Mouse (Mus musculus) forebrain, embryonic 14.5 days (tissue): ENCODE results near the gene C9. TPM values are rescaled to one million over a fixed set of nuclear protein-coding genes. Genes with fewer than 3 reads are reported as not detected.

Experiments
- ATAC-seq: fragments of 200-750 bp; cut with Nextera tagmentation; 2 replicates; pipeline ENCODE4 v1.8.0; 2017; ENCODE audit warnings: mild to moderate bottlenecking, moderate library complexity
- DNase-seq: peaks from one replicate; pipeline ENCODE4 v3.0.0-alpha.2; 2015; ENCODE audit warnings: low spot score
- H3K27ac ChIP-seq: fragments of 300-500 bp; sonication (generic); 2 replicates; pipeline ENCODE4 v1.5.1; 2014; ENCODE audit warnings: low read depth, mild to moderate bottlenecking, control low read depth, low read length, moderate library complexity
- H3K27me3 ChIP-seq: fragments of 300-500 bp; sonication (generic); replicated peaks from 2 replicates; pipeline ENCODE4 v1.6.1; 2014; ENCODE audit warnings: low read length, control low read depth, mixed read lengths; ENCODE audit not compliant: control insufficient read depth, insufficient read depth
- H3K36me3 ChIP-seq: fragments of 300-500 bp; sonication (generic); 2 replicates; pipeline ENCODE4 v1.6.1; 2014; ENCODE audit warnings: low read length, control low read depth; ENCODE audit not compliant: control insufficient read depth, insufficient read depth
- H3K4me1 ChIP-seq: fragments of 300-500 bp; sonication (generic); 2 replicates; pipeline ENCODE4 v1.6.1; 2014; ENCODE audit warnings: antibody characterized with exemption, low read length, control low read depth; ENCODE audit not compliant: control insufficient read depth, insufficient read depth
- H3K4me2 ChIP-seq: fragments of 300-500 bp; sonication (generic); 2 replicates; pipeline ENCODE4 v1.6.1; 2014; ENCODE audit warnings: mild to moderate bottlenecking, control low read depth, low read length
- H3K4me3 ChIP-seq: fragments of 300-500 bp; sonication (generic); 2 replicates; pipeline ENCODE4 v1.5.1; 2014; ENCODE audit warnings: low read depth, low read length, control low read depth
- H3K9ac ChIP-seq: fragments of 300-500 bp; sonication (generic); 2 replicates; pipeline ENCODE4 v1.6.1; 2014; ENCODE audit warnings: mild to moderate bottlenecking, low read length, control low read depth, moderate library complexity
- H3K9me3 ChIP-seq: fragments of 300-500 bp; sonication (generic); replicated peaks from 2 replicates; pipeline ENCODE4 v1.6.1; 2016; ENCODE audit warnings: low read length, control low read depth, mixed read lengths; ENCODE audit not compliant: control insufficient read depth
- WGBS: fragments of 180-500 bp; shearing (Covaris S2); extraction: QIAGEN DNeasy Blood & Tissue Kit; methylation state at CpG from one replicate; pipeline ENCODE4 v1.1.7; 2014; 5-methylcytosine and 5-hydroxymethylcytosine counted together
- polyA plus RNA-seq: library from polyadenylated mRNA; unstranded; fragments of >200 nt; fragmentation: Nextera tagmentation; extraction: Ambion mirVana; gene quantifications from 2 replicates; pipeline ENCODE4 v1.2.1, GENCODE M21; 2014

The C9 gene
- polyA plus RNA-seq, 1 experiment from 2014 or later: not detected

- no peak for ATAC-seq
- Histone ChIP-seq H3K4me1 (no peaks in the 10 kb centered on the region), H3K9me3 (no peaks in the 10 kb centered on the region), H3K4me3 (no peak overlapping the region), H3K9ac (no peak overlapping the region), H3K36me3 (no peaks in the 10 kb centered on the region), H3K4me2 (no peak overlapping the region), H3K27ac (no peak overlapping the region), H3K27me3 (no peaks in the 10 kb centered on the region)
- WGBS: 82% methylated on average over 2 of the region's 2 CpGs
- DNase-seq: no peak
Measured at GRCm38 (mm10) chr15:6454461-6454860, 9.3 kb downstream of the C9 start.

GRCm38 (mm10) chr15:6461381-6461780 is 16.3 kb downstream of the C9 start:
- Histone ChIP-seq H3K4me2 (no peak overlapping the region), H3K27me3 (no peaks in the 10 kb centered on the region), H3K9ac (no peak overlapping the region), H3K9me3 (no peaks in the 10 kb centered on the region), H3K4me1 (no peaks in the 10 kb centered on the region), H3K4me3 (no peak overlapping the region), H3K36me3 (no peaks in the 10 kb centered on the region), H3K27ac (no peak overlapping the region)
- ATAC-seq: no peak
- DNase-seq: no peak
- 77% methylated on average over 8 of the region's 8 CpGs for WGBS

DNA sequence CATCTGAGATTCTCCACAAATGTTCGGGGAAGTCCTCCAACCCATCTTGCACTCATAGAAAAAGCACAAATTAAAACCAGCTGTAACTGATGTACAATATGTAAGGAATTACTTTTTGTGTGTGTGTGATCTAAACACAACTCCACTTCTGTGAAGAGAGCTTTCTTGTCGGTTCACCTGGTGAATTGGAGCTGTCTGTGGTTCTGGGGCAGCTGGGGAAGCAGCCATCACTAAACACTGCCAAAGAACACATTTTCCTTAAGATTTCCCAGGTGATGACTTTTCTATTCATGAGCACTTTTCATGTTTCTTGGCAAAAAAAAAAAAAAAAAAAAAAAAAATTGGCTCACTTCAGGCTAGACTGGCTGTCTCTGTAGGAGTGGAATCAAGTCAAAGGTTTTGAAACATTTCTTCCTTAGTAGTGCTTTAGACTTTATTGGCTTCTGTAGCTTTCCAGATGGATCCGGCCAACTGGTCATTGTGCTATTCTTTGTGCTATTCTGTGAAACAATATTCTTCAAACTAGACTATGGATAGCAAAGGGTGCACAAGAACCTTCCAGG is 18.3 kb downstream of the C9 start:
- Histone ChIP-seq H3K4me2 (no peak overlapping the region), H3K4me3 (no peak overlapping the region), H3K36me3 (no peaks in the 10 kb centered on the region), H3K4me1 (no peaks in the 10 kb centered on the region), H3K9ac (no peak overlapping the region), H3K27ac (no peak overlapping the region), H3K9me3 (no peaks in the 10 kb centered on the region), H3K27me3 (no peaks in the 10 kb centered on the region)
- 86% methylated on average over 3 of the region's 3 CpGs for WGBS
- DNase-seq (no peak), ATAC-seq (no peak)

- 81% methylated on average over 10 of the region's 10 CpGs for WGBS
- H3K27me3 ChIP-seq: no peaks in the 10 kb centered on the region
- no peak overlapping the region for H3K4me2 ChIP-seq
- no peaks in the 10 kb centered on the region for H3K36me3 ChIP-seq
- DNase-seq: no peak
- no peaks in the 10 kb centered on the region for H3K9me3 ChIP-seq
- no peak overlapping the region for H3K9ac ChIP-seq
- no peaks in the 10 kb centered on the region for H3K4me1 ChIP-seq
- H3K4me3 ChIP-seq: no peak overlapping the region
- H3K27ac ChIP-seq: no peak overlapping the region
- no peak for ATAC-seq
Measured at GRCm38 (mm10) chr15:6466995-6467394, 21.9 kb downstream of the C9 start.

DNA sequence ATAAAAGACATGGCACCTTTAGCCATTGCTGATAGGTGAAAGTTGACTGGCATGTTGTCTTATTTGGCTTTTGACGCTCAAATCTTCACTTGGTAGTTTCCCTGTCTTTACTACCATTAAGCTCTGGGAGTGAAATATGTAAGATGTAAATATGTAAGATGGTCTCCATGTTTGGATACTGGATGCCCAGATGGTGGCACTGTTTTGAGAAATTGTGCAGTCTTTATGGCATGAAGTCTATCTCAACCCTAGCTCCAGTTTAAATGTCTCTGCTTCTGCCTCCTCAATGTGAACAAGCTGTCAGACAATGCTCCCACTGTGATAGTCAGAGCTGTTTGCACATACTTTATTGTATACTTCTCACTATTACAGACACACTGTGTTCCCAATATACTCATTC is 23.7 kb downstream of the C9 start:
- DNase-seq (no peak), ATAC-seq (no peak)
- Histone ChIP-seq H3K9ac (no peak overlapping the region), H3K4me1 (no peaks in the 10 kb centered on the region), H3K4me3 (no peak overlapping the region), H3K27me3 (no peaks in the 10 kb centered on the region), H3K36me3 (no peaks in the 10 kb centered on the region), H3K4me2 (no peak overlapping the region), H3K27ac (no peak overlapping the region), H3K9me3 (no peaks in the 10 kb centered on the region)
- 89% methylated on average over 1 of the region's 1 CpGs for WGBS

DNA sequence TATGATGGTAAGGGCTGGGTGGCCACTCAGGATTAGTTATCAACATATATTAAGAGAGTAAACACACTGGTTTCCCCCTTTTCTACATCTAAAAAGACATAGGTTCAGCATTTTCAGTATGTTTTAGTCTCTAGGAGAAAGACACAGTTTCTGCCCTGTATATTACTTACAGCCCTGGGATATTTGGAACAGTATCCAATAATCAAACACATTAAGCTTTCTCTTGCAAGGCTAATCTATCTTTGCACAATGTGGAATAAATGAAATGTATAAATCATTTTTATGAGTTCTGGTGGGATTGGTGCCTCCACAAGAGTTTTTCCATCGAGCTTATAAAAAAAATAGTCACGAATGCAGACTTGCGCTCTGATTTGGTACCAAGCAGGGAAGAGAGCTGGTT is 24.3 kb downstream of the C9 start:
- Histone ChIP-seq H3K27me3 (no peaks in the 10 kb centered on the region), H3K9me3 (no peaks in the 10 kb centered on the region), H3K4me1 (no peaks in the 10 kb centered on the region), H3K27ac (no peak overlapping the region), H3K36me3 (no peaks in the 10 kb centered on the region), H3K4me3 (no peak overlapping the region), H3K9ac (no peak overlapping the region), H3K4me2 (no peak overlapping the region)
- 94% methylated on average over 3 of the region's 3 CpGs for WGBS
- ATAC-seq (no peak), DNase-seq (no peak)

GRCm38 (mm10) chr15:6483561-6483960 is 38.4 kb downstream of the C9 start:
- Histone ChIP-seq H3K36me3 (no peaks in the 10 kb centered on the region), H3K27ac (no peak overlapping the region), H3K9ac (no peak overlapping the region), H3K9me3 (no peaks in the 10 kb centered on the region), H3K4me3 (no peak overlapping the region), H3K4me2 (no peak overlapping the region), H3K4me1 (no peaks in the 10 kb centered on the region), H3K27me3 (no peaks in the 10 kb centered on the region)
- DNase-seq: no peak
- WGBS: 80% methylated on average over 3 of the region's 3 CpGs
- no peak for ATAC-seq

GRCm38 (mm10) chr15:6492386-6492785 is 47.3 kb downstream of the C9 start:
- DNase-seq (no peak), ATAC-seq (no peak)
- no peaks in the 10 kb centered on the region for H3K9me3 ChIP-seq
- H3K27me3 ChIP-seq: no peaks in the 10 kb centered on the region
- H3K4me2 ChIP-seq: no peak overlapping the region
- no peak overlapping the region for H3K4me3 ChIP-seq
- 94% methylated on average over 2 of the region's 2 CpGs for WGBS
- no peaks in the 10 kb centered on the region for H3K36me3 ChIP-seq
- no peaks in the 10 kb centered on the region for H3K4me1 ChIP-seq
- H3K27ac ChIP-seq: no peak overlapping the region
- no peak overlapping the region for H3K9ac ChIP-seq

DNA sequence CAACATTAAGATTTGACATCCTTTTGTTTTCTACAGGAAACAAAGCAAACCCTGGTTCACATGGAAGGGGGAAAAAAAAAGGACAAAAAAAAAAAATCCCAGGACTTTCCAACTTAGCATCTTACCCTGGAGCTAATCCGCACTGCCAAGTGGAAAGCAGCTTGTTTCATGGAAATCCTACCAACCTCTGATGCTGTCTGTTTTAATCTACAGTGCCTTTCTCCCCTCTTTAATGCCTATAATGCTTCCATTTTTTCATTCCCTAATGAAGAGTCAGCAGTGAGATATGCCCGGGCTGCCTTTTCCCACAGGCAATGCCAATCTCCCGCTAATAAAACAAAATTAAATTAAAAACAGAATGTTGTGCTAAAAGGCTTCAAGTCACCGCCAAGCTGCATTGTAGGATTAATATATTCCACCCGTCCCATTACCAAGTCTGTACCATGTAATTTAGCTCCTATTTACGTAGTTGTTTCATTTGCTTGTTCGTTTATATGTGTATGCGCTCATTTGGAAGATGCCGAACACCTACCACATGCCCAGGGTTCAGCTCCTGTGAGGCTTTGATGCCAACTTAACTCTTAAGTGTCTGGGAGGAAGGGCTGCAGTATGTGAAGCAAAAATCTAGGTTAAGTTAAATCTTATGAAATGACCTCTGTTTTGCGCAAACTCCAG is 53.4 kb downstream of the C9 start:
- no peaks in the 10 kb centered on the region for H3K27me3 ChIP-seq
- peak; percentile 28 for DNase-seq
- WGBS: 40% methylated on average over 10 of the region's 10 CpGs
- H3K4me1 ChIP-seq: no peaks in the 10 kb centered on the region
- H3K9me3 ChIP-seq: no peaks in the 10 kb centered on the region
- no peaks in the 10 kb centered on the region for H3K36me3 ChIP-seq
- H3K4me3 ChIP-seq: no peak overlapping the region
- no peak overlapping the region; the same call in 1 of the 2 replicates for H3K4me2 ChIP-seq
- ATAC-seq: peak; percentile 62
- no peak overlapping the region for H3K9ac ChIP-seq
- H3K27ac ChIP-seq: no peak overlapping the region
